Mouse (Mus musculus) c-Kit-positive CD71-negative TER-119-negative erythroid progenitor cells, embryonic 14.5 days (primary cell): ENCODE results near the gene Sart1.

Source experiments
- DNase-seq: peaks from one replicate; pipeline ENCODE4 v3.0.0-alpha.2; 2013; ENCODE audit warnings: low read depth

Gene Sart1

DNA sequence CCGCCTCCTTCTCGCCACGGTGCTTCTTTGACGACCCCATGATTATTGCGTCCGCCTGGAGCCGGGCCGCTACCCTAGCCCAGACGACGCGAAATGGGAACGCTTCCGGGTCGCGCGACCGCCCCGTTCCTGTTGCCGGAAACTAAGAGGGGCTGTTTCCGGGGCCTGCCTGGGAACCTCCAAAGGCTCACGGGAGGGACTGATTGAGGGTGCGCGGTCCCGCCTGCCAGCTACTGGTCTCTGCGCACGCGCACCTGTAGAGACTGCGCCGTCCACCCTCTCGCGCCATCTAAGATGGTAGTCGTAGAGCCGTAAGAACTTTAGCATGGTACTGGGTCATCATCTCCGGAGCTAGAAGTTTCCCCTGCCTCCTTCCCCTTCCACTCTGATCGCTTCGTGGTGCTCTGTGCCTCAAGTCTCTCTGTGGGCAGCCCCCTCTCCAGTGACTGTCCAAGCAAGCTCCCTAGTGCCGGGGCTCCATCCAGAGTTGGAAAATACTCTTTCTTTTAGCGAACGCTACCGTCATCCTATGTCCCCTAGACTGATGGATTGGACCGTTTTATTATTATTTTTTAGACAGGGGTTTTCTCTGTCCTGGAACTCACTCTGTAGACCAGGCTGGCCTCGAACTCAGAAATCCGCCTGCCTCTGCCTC, at the start of gene Sart1:
Sart1 (minus strand) TSS at position 116 of the 655 bp plus-strand sequence.
- peak; percentile 89 for DNase-seq

DNA sequence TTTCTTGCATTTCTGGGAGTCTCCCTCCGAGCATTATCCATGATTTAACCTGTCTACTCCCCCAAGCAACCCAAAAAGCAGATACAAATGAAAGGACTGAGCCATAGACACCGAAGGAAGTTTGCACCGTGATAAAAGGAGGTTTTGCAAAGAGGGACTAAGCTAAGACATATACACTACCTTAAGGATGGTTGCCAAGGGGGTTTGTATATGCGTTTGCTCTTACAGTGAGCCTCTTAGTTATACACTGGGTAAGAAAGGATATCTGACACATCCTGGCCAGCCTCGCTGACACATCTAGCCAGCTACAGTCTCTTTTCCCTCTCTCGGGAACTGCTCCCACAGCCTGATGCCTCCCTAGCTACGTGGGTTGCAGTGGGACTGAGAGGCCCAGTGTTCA, 45.4 kb upstream of the Sart1 start:
- no peak for DNase-seq

DNA sequence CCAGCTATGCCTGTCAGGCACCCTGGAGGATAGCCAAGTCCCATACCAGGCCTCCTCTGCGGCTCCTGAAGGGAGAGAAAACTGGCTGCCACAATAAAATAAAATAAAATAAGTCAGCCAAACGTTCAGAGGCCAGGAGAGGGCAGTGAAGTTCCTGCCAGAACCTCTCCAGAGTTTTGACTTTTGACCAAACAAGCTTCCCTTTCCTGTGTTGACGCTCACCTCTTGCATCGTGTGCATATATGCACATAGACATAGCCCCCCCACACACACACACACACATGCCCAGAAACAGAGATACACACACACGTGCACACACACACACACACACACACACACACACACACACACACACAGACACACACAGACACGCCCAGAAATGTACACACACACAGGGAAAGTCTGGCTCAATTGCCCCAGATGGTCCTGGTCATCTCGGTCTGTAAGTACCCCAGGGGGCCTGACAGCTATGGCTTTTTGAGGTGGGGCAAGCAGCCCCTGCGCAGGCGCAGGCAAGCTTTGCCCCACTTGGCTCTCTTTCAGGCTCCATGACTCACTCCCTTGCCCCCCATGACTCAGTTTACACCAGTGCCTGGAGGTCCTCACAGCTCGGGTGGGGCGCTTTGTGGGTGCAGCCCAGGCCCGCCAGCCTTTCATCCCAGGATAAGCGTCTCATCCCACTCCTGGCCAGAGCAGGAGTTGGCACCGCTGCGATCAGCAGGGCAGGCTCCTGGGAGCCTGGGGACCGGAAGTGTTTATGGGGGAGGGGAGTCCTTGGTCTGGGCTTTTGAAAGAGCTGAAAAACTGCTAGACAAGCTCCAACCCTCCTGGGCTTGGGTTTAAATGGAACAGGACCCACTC, 44.7 kb upstream of the Sart1 start:
- DNase-seq = peak; percentile 52

DNA sequence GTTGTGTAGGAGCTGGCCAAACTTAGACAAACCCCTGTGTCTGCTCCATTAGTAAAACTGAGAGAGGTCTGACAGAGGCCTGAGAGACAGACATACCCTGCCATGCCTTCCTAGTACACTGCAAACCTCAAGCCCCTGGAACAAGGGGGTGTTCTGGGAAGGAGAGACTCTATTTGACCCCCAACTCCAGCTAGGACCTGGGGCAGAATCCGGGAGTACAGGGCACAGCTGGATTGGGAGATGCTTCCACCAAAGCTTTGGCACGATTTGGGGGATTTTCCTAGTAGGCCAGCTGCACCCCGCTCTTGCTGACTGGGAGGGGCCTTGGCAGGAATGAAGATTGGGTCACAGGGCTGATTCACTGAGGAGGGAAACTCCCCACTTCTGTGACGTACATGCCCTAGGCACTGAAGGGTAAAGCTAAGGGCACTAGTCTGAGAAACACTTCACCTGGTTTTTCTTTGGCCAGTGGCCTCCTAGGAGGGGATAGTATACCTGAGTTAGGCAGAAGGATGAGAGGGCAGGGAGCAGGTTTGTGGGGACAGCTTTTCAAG, 43.5 kb upstream of the Sart1 start:
- no peak for DNase-seq

DNA sequence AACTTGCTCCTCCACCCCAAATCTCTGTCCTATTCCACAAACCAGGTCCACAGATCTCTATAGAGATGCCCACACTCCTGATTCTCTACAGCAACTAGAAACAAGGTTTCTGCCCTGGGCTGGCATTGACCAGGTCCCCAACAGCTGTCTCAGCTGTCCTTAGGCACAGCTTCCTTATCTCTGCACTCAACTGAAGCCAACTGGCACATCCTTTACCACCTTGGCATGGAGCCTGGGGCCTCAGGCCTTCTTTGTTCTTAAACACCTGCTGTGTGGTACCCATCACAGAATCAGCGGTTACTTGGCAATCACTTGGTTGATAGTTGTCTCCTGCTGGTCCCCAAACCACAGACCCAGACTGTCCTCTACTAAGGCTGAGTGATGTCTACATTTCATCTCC, 41.9 kb upstream of the Sart1 start:
- DNase-seq = no peak

DNA sequence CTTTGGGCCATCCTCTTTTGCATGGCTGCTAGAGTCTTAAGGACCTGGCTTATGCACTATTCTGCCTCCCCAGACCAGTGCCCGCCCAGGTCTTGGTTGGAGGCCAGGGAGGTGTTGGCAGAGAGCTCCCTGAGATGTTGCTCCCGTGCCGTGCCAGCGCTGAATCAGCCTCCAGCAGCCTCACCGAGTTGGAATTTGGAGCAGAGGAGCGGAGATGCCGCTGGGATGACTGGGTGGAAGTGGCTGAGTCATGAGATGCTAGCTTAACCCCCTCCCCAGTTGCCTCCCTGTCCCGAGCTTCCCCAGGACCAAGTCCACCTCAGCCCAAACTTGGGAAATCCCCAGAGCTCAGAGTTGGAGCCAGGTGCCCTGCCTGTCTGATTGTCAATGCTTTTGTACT, 41.3 kb upstream of the Sart1 start:
- DNase-seq = no peak

DNA sequence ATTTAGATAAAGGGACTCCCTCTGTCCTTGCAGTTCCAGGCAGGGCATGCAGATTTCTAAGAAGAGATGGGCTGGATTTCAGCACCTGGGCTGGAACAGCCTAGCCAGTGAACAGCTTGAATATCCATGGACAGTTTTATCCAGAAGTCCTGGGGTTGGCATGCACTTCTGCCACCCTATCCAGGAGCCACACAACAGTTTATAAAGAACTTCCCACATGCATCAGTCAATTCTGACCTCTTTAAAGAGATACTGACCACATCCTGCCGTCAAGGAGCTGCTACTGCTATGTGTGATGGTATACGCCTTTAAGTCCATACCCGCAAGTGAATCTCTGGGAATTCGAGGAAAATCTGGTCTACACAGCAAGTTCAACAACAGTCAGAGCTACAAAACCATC, 40.7 kb upstream of the Sart1 start:
- DNase-seq = no peak

DNA sequence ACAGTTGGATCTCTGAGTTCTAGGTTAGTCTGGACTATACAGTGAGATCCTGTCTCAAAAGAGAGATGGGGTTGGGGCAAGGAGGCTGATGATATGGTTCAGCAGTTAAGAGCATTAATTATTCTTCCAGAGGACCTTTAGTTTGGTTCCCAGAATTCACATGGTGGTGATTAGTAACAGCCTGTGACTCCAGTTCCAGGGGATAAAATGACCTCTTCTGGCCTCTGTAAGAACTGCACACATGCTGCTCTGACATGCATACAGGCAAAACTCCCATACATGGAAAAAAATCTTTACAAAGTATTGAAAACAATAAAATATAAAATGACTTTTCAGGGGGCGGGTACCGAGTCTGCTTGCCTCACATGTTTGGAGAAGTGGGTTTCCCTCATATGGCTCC, 39.6 kb upstream of the Sart1 start:
- no peak for DNase-seq

DNA sequence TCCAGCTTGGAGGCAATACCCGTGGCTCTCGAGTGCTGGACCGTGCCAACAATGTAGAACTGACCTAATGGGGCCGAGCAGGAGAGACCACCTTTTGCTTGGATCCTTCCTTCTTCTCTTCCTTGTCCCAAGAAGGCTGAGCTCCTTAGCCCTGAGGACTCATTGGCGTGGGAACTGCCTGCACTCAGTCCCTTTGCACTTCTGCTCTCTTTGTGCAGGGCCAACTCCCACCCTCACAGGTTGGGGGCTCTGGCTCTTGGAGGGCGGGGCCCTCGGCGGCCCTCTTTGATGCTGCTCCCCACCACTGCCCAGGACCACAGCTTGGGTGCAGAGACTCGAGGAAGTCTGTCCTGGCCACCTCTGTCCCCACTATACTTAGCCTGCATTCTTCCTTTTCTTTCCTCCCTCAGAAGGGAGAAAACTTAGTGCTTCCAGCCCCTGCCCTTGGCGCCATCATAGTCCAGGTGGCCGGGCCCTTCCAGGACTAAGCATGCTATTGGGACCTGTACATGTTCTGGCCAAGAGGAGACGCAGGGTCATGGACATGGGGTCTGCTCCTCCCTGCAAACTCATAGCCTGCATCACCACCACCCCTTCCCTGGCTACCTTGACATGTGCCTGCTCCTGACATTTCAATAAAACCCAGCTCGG, 38.3 kb upstream of the Sart1 start:
- DNase-seq = no peak

DNA sequence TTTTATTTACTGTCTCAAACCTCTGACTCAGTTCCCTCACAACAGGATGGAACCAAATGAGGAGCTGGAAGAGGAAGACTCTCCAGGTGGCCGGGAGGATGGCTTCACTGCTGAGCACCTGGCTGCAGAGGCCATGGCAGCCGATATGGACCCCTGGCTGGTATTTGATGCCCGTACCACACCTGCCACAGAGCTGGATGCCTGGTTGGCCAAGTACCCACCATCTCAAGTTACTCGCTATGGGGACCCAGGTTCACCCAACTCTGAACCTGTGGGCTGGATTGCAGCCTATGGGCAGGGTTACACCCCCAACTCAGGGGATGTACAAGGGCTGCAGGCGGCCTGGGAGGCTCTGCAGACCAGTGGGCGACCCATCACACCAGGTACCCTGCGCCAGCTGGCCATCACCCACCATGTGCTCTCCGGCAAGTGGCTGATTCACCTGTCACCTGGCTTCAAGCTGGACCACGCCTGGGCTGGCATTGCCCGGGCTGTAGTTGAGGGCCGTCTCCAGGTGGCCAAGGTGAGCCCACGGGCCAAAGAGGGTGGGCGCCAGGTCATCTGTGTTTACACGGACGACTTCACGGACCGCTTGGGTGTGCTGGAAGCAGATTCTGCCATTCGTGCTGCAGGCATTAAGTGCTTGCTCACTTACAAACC, 37.5 kb upstream of the Sart1 start:
- DNase-seq = no peak

DNA sequence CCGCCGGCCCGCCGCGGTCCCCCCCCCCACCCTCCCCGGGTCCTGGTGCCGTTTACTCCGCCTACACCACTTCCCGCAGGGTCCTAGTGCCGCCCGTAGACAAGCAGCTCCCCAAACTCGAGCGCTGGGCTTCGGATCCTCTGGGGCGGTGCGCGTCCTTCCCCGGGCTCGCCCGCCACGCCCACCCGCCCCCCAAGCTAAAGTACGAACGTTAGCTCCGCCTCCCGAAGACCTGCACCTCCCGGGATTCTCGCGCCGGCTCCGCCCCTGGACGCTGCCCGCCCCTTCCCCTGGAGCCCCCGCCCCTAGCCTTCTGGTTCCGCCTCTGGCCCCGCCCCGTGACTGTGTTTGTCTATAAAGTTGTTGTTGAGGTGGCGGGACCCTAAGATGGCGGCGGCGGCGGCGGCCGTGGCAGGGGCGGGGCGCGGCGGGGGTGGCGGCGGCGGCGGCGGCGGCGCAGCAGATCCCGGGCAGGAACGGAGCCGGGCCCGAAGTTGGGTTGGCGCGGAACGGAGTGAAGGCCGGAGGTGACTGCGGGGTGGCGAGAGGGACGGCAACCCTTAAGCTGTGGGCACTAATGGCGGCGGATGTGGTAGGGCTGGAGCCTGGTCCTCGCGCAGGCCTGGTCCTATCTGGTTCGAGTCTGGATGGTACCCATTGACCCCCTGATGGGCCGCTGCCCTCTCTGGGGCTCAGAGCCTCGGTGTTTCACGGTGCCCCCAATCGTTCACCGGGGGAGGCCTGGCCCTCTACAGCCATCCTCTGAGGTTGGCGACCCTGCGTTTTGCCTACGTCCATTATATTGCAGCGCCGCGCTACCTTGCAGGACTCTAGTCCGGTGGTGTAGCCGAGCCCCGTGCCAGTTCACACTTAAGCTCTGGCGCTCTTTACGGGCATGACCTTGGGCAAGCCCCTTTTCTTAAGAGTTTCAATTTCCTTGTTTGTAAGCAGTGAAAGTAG, 36.6 kb upstream of the Sart1 start, which contains the start of the genes Drap1 and AI837181:
Drap1 (minus strand) TSS at position 198 of the 960 bp plus-strand sequence.
AI837181 (plus strand) TSS at position 363 of the 960 bp plus-strand sequence.
- DNase-seq = peak; percentile 92

DNA sequence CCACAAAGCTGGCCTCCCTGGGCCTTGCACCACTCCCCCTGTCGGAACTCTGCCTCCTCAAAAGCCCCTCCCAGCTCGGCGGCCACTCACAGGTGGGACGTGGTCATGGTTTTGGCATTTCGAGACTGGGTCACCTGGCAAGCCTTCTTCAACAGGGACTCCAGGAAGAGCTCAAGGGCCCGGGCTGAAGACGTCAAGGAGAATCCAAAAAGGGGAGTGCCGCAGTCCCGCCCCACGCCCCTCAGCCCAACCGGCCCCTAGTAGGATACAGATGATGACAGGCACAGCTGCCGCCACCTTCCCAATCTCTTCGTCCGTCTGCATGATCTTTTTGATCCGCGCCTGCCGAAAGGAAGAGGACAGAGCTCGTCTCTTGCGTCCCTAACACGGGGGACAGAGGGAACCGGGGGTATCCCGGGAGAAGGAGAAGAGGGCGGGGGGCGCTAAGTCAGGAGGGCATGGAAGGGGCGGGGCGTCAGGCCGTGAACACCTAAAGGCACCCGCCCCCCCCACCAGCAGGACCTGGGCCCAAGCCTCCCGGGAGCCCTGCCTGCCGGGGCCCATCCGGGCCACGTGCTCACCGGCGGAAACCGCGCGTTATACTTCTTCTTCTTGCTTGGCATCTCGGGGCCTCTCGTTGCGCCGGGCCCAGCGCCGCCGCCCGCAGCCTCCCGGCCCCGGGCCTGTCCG, 35.7 kb upstream of the Sart1 start:
- DNase-seq = no peak

DNA sequence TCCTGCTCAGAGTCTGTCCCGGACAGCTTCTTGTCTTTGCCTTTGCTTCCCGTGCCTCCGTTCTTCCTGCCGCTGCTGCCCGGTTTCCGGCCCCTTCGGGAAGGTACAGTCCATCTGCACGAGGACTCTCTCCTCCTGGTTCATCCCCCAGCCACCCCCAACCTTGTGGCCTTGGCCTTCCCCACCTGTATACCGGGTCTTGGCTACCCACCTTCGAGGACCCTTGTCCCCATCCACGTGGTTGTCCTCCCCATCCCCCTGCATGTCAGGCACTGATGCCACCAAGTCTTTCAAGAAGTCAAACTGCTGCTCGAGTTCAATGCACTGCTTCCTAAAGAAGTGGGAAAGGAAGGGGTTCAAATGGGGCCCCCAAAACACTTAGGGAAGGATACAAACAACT, 35.1 kb upstream of the Sart1 start:
- no peak for DNase-seq

DNA sequence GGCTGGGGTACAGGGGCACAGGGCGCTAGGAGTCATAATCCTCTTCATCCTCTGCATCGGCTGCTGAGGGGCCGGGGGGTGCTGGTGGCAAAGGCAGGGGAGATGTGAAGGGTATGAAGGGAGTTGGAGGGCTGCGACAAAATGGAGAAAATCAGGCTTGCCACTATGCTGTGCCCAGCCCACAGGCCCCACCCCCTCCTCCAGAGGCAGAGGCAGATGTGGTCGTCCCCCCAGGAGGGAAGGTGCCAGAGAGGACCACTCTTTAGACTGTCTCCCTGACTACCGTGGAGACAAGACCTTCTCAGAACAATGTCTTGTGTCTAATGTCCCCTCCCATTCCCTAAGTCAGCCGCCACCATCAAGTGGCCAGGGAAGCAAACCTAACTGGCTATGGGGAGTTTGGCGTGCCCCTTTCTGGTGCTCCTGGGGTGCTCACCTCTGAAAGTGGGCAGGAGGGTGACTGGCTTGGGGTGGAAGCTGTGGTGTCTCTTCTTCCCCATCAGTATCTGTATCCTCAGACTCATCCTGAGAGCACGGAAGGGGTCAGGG, 34.5 kb upstream of the Sart1 start:
- DNase-seq = no peak

DNA sequence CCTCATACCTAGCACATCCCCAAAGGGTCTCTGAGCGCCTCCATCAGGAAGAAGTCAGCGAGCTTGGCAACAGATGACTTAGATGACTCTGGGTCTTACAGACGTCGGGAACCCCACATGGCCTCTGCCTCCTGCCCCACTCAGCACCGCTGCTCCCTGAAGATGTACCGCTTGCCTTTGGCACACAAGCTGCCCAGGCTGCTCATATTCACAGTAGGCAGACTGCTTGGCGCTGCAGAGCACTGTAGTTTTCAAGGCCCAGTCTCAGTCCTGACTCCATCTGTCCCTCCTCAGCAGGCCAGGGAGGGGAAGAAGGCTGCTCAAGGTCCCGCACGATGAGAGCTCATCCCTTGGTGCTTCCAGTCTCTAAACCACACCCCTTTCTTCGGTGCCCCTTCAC, 33.8 kb upstream of the Sart1 start:
- no peak for DNase-seq

DNA sequence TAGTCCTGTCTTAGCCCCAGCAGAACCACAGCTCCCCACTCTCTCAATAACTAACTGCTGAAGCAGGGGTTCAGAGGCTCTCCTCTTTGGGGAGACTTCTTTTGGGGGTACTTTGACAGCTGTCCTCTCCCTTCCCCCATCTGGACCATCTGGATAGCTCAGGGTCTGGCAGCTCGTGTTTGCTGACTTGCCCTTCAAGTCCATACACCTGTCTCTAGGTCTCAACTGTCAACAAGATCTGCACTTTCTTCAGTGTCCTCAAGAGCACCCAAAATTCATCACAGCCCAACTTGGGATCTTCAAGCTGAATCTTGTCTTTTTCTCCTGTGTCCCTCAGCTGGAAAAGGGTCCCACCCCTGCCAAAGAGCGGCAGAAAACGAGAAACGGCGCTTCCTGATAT, 33.3 kb upstream of the Sart1 start:
- DNase-seq = no peak

DNA sequence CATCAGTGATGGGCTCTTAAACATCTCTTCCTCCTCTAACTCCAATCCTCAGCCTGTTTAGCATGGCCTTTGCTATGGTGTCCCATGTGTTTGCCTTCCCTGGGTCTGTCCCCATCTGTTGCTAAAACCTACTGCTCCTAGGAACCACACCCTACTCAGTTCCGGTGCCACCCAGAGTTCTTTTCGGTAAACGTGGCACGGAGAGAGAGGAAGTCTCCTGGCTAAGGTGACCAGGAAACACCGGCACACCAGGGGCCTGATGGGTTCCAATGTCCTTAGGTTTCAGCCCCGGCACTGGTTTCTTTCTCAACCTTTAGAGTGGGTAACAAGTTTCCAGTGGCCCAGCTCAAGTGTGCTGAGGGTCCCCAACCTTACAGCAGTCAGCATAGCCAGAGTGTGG, 32.1 kb upstream of the Sart1 start:
- DNase-seq = no peak

DNA sequence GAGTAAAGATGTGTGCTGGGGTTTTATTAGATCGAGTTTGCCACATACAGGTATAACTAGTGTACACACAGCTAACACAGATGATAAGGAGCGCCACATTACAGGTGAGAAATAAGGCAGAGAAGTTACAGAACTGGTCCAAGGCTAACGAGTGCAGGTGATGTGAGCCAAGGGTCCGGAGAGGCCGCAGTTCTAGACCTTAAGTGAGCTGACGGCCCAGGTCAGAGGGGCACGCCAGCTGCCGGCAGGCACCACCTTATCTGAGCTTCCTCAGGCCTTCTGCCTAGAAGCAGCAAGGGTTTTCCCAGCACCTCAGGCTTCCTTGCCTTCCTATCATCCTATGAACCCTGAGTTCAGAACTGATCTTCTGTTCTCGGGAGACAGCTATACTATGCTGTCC, 31.1 kb upstream of the Sart1 start:
- no peak for DNase-seq

DNA sequence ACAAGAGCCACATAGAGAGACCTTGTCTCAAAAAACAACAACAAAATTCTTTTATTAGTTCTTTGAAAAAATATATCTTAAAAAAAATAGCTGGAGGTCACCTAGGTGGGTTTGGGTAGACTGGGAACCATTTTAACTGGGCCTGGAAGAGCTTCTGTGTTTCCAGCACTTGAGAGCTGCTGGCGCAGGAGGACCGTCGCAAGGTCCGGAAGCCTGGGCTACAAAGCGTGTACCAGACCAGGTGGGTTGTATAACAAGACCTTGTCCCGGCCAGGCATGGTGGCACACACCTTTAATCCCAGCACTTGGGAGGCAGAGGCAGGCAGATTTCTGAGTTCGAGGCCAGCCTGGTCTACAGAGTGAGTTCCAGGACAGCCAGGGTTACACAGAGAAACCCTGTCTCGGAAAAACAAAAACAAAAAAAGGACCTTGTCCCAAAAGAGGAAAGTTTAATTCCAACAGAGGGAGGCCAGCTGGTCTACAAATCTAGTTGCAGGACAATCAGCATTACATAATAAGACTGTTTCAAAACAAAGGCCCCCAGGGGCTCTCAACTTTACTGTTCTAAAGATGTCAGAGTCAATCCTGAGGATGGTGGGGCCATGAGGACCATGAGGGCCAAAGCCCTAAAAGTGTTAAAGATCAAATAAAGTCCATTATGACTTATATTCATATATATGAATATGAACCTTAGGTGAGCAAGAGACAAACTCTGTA, 30.4 kb upstream of the Sart1 start:
- DNase-seq = no peak
